Mouse (Mus musculus) right cerebral cortex, postnatal 36 days (tissue): ENCODE data around the gene Acot11.

ENCODE experiments used
- DNase-seq, 2 experiments: peaks; one replicate each; pipeline ENCODE4 v3.0.0; 2022; ENCODE audit warnings: low spot score in 2 of 2, mixed read lengths in 1 of 2

Acot11 gene

GRCm38 (mm10) chr4:106804910-106805274, at the start of gene Acot11:
Gene Acot11, minus strand, starts transcription at chr4:106804998.
- DNase-seq = no peak

- no peak for DNase-seq
These were observed 43.7 kb upstream of the Acot11 start for GRCm38 (mm10) chr4:106848290-106849092.

GRCm38 (mm10) chr4:106847591-106848289, 42.9 kb upstream of the Acot11 start:
- DNase-seq = no peak

GRCm38 (mm10) chr4:106842561-106842960, 37.8 kb upstream of the Acot11 start:
- no peak for DNase-seq

GRCm38 (mm10) chr4:106841856-106842255, 37.1 kb upstream of the Acot11 start:
- DNase-seq = no peak

- no peak for DNase-seq
These were observed 36.5 kb upstream of the Acot11 start for GRCm38 (mm10) chr4:106841303-106841702.

- DNase-seq = no peak
These were observed 35.9 kb upstream of the Acot11 start for GRCm38 (mm10) chr4:106840651-106841145.

GRCm38 (mm10) chr4:106839964-106840611, 35.3 kb upstream of the Acot11 start:
- DNase-seq = peak; percentile 84 to 85

- peak in 1 of 2 experiments; percentile 28 for DNase-seq
These were observed 34.5 kb upstream of the Acot11 start for GRCm38 (mm10) chr4:106839254-106839834.

GRCm38 (mm10) chr4:106838548-106839253, 33.9 kb upstream of the Acot11 start:
- DNase-seq = peak; percentile 80 to 86

- peak; percentile 28 to 47 for DNase-seq
These were observed 33.2 kb upstream of the Acot11 start for GRCm38 (mm10) chr4:106837964-106838363.

- no peak for DNase-seq
These were observed 32.6 kb upstream of the Acot11 start for GRCm38 (mm10) chr4:106837425-106837824.

- no peak for DNase-seq
These were observed 25.8 kb upstream of the Acot11 start for GRCm38 (mm10) chr4:106830545-106831112.

GRCm38 (mm10) chr4:106827738-106828361, 23.1 kb upstream of the Acot11 start:
- DNase-seq = peak; percentile 57 to 62

GRCm38 (mm10) chr4:106825229-106825628, 20.4 kb upstream of the Acot11 start:
- no peak for DNase-seq

- no peak for DNase-seq
These were observed 14.6 kb upstream of the Acot11 start for GRCm38 (mm10) chr4:106819404-106819803.

GRCm38 (mm10) chr4:106818332-106818731, 13.5 kb upstream of the Acot11 start:
- no peak for DNase-seq

- DNase-seq = no peak
These were observed 12.2 kb upstream of the Acot11 start for GRCm38 (mm10) chr4:106817017-106817416.

- no peak for DNase-seq
These were observed 10.9 kb upstream of the Acot11 start for GRCm38 (mm10) chr4:106815396-106816324.
